Mouse (Mus musculus) ovary, postnatal 10 days (tissue): ENCODE measurements around the gene Tyrobp.

Experiments used
- DNase-seq: peaks from one replicate; pipeline ENCODE4 v3.0.0; 2022; ENCODE audit warnings: low spot score

Tyrobp gene

GRCm38 (mm10) chr7:30464816-30465300 lies 51.3 kb downstream of the Tyrobp start:
- no peak for DNase-seq
